ENCODE assay signal across 25 mouse cellular contexts in the genomic region with DNA sequence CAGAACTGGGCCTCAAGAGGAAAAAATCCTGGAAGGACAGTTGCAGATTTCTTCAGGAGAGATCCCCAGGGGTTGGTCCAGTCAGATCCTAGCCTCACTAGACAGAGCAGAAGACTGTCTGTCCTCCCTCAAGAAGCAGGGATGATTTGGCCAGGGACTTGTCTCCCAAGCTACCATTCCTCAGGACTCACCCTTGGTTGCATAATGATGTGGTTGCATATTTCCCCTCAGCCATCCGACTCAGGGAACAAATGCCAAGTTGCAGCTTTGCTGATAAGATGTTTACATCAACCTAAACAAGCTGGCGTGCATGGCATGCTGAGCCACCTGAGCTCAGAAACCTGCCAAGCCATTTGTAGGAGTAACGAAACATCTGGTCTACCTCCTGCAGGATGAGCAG. TPM values are rescaled to one million over a fixed set of nuclear protein-coding genes. Genes with fewer than 3 reads are reported as not detected.
A peak's percentile ranks its signal among the peaks of the same experiment; 100 is the strongest.
DNase-seq lines count a peak whose midpoint lies in the region; ATAC-seq lines count a peak whose summit lies in the region.
"Had no signal": no experiment of that assay in that cellular context is flagged by ENCODE, and none has a peak within 500 bp of the region (broad histone marks: within the 10 kb centered on the region; RNA-seq: fewer than 3 reads in every experiment).

No protein-coding gene starts in this region.

- H3K27ac ChIP-seq in lung, embryonic 15.5 days, result no peak overlapping the region
- H3K27ac ChIP-seq: embryonic facial prominence, embryonic 12.5 days; embryonic facial prominence, embryonic 15.5 days; forebrain, embryonic 12.5 days; forebrain, embryonic 15.5 days; hindbrain, embryonic 10.5 days; hindbrain, embryonic 13.5 days had no signal

- 50% methylated on average over 3 of the region's 3 CpGs for WGBS in lung, embryonic 15.5 days

- DNase-seq in heart, adult 11 months, result peak; percentile 90
- DNase-seq in heart, postnatal 4 days, result no peak
- DNase-seq in lung, postnatal 10 days, result peak; percentile 53
- peak; percentile 64 for DNase-seq in lung, postnatal 36 days
- DNase-seq in spleen, postnatal 36 days (ENCODE audit: low spot score in 2 of 2), result no peak
- DNase-seq in right cerebral cortex, postnatal 14 days, result no peak
- DNase-seq in urinary bladder, postnatal 25 days (ENCODE audit: low spot score), result no peak
- DNase-seq: B cell, adult 2 months; cerebellum, adult 18-20 months; cerebellum, adult 9-11 months; cerebellum, postnatal 25 days; gastrocnemius, postnatal 36 days had no signal

- H3K27me3 ChIP-seq in lung, embryonic 15.5 days, result peaks cover 32% of the 10 kb centered on the region
- H3K27me3 ChIP-seq: CH12.LX had no signal

- H3K9me3 ChIP-seq in lung, embryonic 15.5 days, result no peaks in the 10 kb centered on the region
- H3K9me3 ChIP-seq: embryonic facial prominence, embryonic 12.5 days; embryonic facial prominence, embryonic 15.5 days; forebrain, embryonic 12.5 days; forebrain, embryonic 15.5 days; G1E; hindbrain, embryonic 10.5 days; hindbrain, embryonic 13.5 days had no signal

- H3K36me3 ChIP-seq in lung, embryonic 15.5 days, result no peaks in the 10 kb centered on the region
- H3K36me3 ChIP-seq: embryonic facial prominence, embryonic 12.5 days; embryonic facial prominence, embryonic 15.5 days; forebrain, embryonic 12.5 days; forebrain, embryonic 15.5 days; G1E; hindbrain, embryonic 10.5 days; hindbrain, embryonic 13.5 days had no signal

- peaks cover 29% of the 10 kb centered on the region for H3K4me1 ChIP-seq in lung, embryonic 15.5 days
- H3K4me1 ChIP-seq: forebrain, embryonic 12.5 days; forebrain, embryonic 15.5 days; hindbrain, embryonic 10.5 days had no signal

- H3K4me2 ChIP-seq in lung, embryonic 15.5 days, result no peak overlapping the region
- H3K4me2 ChIP-seq: embryonic facial prominence, embryonic 12.5 days; embryonic facial prominence, embryonic 15.5 days; forebrain, embryonic 12.5 days; forebrain, embryonic 15.5 days; heart, embryonic 11.5 days; hindbrain, embryonic 13.5 days had no signal

- peak; percentile 56; the same call in 1 of the 2 replicates for ATAC-seq in lung, embryonic 15.5 days (ENCODE audit: borderline replicate concordance, extremely low read depth, low FRiP score, low TSS enrichment)
- ATAC-seq: forebrain, embryonic 15.5 days; Patski had no signal

- no peak overlapping the region for H3K9ac ChIP-seq in lung, embryonic 15.5 days
- H3K9ac ChIP-seq: embryonic facial prominence, embryonic 12.5 days; embryonic facial prominence, embryonic 15.5 days; forebrain, embryonic 12.5 days; forebrain, embryonic 15.5 days; hindbrain, embryonic 13.5 days had no signal

- no peak overlapping the region for H3K4me3 ChIP-seq in lung, embryonic 15.5 days
- H3K4me3 ChIP-seq: embryonic facial prominence, embryonic 12.5 days; embryonic facial prominence, embryonic 15.5 days; forebrain, embryonic 12.5 days; forebrain, embryonic 15.5 days; hindbrain, embryonic 10.5 days; hindbrain, embryonic 13.5 days had no signal

RNA-seq across cellular contexts. Expression of gene Adamts8, which starts 7.1 kb away (rescaled TPM):
- 10 to 100 TPM; 34.3 to 35.1 TPM for total RNA-seq in heart, postnatal 4 days (2021)
- polyA plus RNA-seq in lung, embryonic 15.5 days (2015; fragmentation: Nextera tagmentation; extraction: Ambion mirVana), result 3.6 and 5.8 TPM in 2 replicates
- total RNA-seq: CH12.LX; common myeloid progenitor, adult 5-6 weeks; G1E; granulocyte monocyte progenitor cell, adult 5-6 weeks had no signal
- polyA plus RNA-seq: G1E, Patski had no signal

RNA-seq across cellular contexts. Expression of gene Adamts15, which starts 27.2 kb away (rescaled TPM):
- 10 to 100 TPM; 11.5 to 15.2 TPM for total RNA-seq in heart, postnatal 4 days (2021)
- polyA plus RNA-seq in lung, embryonic 15.5 days (2015; fragmentation: Nextera tagmentation; extraction: Ambion mirVana), result 5.8 and 6.8 TPM in 2 replicates
- total RNA-seq: CH12.LX; common myeloid progenitor, adult 5-6 weeks; granulocyte monocyte progenitor cell, adult 5-6 weeks had no signal
- polyA plus RNA-seq: G1E had no signal

Comparison
In these comparisons a context has a peak if more than half of its experiments do, and no peak if none do; other contexts are left out.
1. DNase-seq: peak in heart, adult 11 months (single experiment), lung, postnatal 10 days (single experiment) and lung, postnatal 36 days (single experiment); none in heart, postnatal 4 days (single experiment), spleen, postnatal 36 days (0 of 2), right cerebral cortex, postnatal 14 days (single experiment) and urinary bladder, postnatal 25 days (single experiment).